Mouse (Mus musculus) spleen, postnatal 14 days (tissue): ENCODE measurements around the gene Fam180a.

Source experiments
- DNase-seq, 2 experiments: peaks; one replicate each; pipeline ENCODE4 v3.0.0; 2021 to 2022; ENCODE audit warnings: low spot score in 2 of 2

Fam180a gene

GRCm38 (mm10) chr6:35313520-35313919, 12.4 kb downstream of the Fam180a start:
- DNase-seq: no peak

GRCm38 (mm10) chr6:35309406-35309805, 16.5 kb downstream of the Fam180a start:
- DNase-seq: no peak

GRCm38 (mm10) chr6:35308037-35308436, 17.9 kb downstream of the Fam180a start, which contains the start of gene Slc13a4:
Gene Slc13a4 (minus strand): TSS chr6:35308131.
- no peak for DNase-seq

DNA sequence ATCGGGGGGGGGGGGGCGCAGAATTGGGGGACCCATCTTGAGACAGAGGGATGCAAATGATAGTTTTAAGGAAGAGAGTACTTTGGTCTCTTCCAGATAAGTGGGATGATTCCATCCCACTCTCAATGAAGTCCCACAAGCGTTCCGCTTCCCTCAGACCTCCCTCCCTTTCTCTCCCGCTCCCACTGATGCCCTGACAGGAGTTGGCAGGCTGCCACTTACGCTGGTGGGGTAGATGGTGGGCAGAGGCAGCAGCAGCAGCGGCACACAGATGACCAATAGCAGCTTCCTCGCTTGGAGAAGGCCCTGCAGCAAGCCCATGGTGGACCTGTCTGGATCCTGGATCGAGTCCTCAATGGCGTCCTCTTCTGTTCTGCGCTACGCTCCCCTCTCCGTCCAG, 18.8 kb downstream of the Fam180a start:
- DNase-seq: no peak

GRCm38 (mm10) chr6:35303355-35303900, 22.5 kb downstream of the Fam180a start:
- DNase-seq: no peak

DNA sequence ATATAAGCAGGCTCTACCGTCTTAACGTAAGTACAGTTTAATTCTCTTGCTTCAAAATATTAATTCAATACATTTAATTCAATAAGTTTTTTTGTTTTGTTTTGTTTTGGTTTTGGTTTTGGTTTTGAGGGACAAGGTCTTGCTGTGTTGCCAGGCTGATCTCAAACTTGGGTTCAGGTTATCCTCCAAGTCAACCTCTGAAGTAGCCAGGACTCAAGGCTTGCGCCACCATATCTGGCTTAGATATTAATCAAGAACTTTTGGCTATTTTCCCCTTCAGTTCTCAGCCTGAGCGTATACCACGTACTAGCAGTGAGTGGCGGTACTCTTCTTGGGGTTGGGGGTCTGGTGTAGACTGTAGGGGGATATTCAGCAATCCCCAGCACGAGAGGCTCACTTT, 23.4 kb downstream of the Fam180a start:
- DNase-seq: no peak

DNA sequence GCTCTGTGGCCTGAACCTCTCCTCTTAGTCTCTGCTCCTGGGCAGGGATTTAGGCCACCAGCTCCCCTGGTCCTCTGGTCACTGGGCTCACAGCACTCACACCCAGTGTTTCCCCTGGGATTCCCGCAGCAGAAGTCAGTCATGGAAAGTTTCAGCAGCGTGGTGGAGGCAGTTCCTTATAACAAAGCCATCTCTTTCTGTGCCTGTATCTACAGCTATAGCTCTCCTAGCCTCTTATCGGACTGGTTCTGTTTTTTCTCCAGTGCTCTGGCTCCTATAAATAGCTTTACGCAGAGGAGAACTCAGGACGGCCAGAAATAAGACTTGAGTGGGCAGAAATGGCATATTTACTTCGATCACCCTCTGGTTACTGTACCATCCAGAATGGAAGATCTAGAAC, 27.6 kb downstream of the Fam180a start:
- DNase-seq: no peak

GRCm38 (mm10) chr6:35297516-35298227, 28.3 kb downstream of the Fam180a start:
- no peak for DNase-seq

DNA sequence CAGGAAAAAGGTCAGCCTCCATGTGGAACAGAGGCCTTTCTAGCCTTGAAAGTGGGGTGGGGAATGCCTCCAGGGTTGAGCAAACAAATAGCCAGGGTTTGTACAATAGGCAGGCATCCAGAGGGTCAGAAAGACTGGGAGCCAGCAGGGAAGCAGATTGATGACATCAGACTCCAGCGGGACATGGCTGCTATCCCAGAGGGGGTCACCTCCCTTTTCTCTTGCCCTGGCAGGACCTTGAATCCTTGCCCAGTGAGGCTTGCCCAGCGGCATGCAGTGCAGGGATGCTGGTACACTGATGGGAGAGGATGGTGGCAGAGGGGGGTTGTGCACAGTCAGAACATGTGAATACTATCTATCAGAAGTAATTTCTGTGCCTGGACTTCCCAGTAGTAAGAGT, 28.9 kb downstream of the Fam180a start:
- DNase-seq: no peak

GRCm38 (mm10) chr6:35294964-35295363, 31.0 kb downstream of the Fam180a start:
- no peak for DNase-seq

DNA sequence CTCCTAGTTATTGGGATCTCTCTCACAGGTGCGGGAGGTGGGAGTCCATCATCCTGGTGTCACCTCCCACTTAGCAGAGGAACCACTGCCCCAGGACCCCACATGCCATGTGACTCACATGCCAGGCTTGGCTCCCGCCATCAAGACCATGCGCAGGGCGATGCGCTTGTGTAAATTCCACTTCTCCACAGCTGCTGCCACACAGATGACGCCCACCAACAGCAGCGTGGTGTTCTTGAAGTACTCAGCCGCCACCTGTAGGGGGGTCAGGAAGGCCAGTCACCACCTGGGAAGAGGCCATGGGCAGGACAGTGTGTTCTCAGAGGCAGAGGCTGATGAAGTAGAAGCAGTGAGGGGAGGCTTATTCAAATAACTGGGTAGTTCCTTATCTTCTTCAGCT, 36.3 kb downstream of the Fam180a start:
- DNase-seq: no peak

GRCm38 (mm10) chr6:35288920-35289319, 37.0 kb downstream of the Fam180a start:
- no peak for DNase-seq

- DNase-seq: no peak
These were observed 37.7 kb downstream of the Fam180a start for GRCm38 (mm10) chr6:35288114-35288761.

DNA sequence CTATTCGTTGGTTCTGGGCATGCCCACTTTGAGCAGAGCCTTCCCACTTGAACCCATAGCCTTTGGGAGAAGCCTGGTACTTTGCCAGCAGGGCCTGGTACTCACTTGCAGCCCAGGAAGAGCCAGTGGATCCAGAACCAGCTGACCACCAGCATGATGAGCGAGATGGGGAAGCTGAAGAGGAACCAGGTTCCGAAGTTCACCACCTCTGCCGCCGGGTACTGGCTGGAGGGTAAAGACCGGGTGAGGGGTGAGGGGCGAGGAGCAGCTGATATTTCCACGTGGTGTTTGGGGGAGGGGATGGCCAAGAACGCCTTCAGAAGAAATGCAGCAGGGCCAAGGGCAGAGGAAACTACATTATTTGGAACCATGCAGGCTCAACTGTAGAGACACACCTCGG, 46.6 kb downstream of the Fam180a start:
- no peak for DNase-seq

DNA sequence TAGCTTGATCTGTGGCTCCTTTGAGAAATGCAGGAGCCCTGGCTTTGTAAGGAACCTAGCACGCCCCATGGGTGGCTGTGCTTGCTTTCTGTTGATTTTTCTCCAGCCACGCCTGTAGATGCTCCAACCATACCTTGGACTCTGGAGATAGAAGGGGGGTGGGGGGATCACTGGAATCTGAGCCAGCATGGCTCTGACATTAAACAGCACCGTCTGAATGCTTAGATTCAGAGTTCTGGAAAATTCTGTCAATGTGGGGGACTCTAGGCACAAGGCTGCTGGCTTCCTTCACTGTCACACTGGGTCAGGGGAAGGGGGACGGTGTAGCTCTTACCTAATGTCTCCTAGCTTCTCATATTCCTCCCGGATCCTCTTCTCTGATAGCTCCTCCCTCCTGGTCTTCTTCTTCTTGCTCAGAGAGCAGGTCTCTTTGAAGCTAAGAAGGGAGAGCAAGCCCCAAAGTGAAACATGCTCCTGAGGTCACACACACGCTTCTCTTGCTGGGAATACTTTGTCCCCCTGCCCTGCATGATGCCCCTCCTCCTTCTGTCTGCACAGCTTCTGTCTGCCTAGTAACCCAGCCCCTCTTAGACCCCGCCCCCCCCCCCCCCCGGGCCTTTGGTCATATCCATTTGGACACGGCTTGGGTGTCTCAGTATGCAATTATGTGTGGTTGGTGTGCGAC, 47.9 kb downstream of the Fam180a start:
- DNase-seq: no peak

DNA sequence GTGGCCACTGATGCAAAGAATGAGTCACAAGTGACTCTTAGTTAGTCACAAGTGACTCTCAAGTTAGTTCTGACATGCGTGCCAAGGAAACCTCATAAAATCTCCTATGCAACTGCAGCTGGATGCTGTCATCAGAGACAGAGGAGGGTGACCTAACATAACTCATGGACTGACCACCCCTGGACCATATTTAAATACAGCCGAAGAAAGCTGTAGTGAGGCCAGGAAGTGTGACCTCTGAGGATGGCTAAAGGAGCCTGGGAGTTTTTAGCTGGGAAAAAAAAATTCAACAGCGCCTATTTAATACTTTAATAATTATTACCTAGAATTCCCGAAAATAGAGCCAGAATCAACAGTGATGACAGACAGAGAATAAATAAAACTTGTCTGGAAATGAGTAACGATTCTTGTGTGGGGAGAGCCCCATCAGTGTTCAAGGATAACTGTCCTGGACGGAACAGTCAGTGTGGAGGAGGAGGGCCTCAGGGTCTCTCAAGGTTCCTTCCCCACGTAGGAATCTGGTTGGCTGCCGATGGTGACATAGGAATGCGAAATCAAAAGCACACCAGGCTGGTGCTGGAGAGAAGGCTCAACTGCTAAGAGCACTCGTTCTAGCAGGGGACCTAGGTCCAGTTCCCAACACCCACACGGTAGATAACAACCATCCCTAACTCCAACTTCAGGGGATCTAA, 52.4 kb downstream of the Fam180a start:
- no peak for DNase-seq

GRCm38 (mm10) chr6:35271868-35272765, 53.8 kb downstream of the Fam180a start:
- DNase-seq: no peak

- DNase-seq: no peak
These were observed 54.7 kb downstream of the Fam180a start for GRCm38 (mm10) chr6:35271094-35271855.

DNA sequence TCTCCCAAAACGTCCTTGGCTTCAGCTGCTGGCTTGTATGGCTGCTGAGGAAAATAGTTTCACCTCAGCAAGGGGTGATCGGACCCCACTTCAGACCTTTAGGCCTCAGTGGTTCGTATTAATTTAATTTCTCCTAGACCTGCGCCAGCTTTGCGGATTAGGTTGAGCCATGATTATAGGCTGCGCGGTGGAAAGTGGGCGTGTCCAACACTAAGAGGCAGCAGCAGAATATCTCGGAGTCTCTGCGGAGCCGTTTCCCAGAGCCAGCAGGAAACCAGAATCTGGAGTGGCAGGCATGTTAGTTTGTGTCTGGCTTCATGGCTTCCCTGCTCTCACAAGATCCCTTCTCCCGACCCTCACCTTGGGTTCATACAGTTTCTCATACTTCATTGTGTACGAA, 56.3 kb downstream of the Fam180a start:
- DNase-seq: no peak

DNA sequence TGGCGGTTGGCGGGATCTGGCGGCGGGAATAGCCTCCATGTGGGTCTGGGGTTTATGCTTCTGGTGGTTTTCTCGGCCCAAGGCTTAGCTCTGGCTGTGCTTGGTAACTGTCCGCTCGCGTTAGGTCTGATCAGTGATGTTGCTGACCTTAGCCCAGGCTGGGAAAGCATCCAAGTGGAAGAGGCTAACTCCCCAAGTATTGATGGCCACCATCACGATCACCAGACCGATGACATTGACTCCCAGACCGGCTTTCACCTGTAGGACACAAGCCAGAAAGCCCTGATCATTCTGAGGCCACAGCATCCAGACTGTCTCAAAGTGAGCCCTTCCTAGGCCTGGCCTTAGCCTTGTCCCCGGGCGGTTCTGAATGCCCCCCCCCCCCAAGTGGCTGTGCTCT, 57.2 kb downstream of the Fam180a start:
- DNase-seq: no peak
